Mouse (Mus musculus) embryonic fibroblast, embryonic 13.5 days (primary cell): ENCODE results near the gene Hist1h2bk.

Experiments
- CTCF ChIP-seq: IDR thresholded peaks from 2 replicates; pipeline ENCODE4 v1.5.1; 2011; ENCODE audit warnings: mild to moderate bottlenecking, control low read depth, low read length, moderate library complexity, borderline replicate concordance; ENCODE audit not compliant: insufficient read depth
- POLR2A ChIP-seq: IDR thresholded peaks from 2 replicates; pipeline ENCODE4 v1.6.1; 2011; ENCODE audit warnings: low read depth, mild to moderate bottlenecking, control low read depth, low read length, moderate library complexity

DNA sequence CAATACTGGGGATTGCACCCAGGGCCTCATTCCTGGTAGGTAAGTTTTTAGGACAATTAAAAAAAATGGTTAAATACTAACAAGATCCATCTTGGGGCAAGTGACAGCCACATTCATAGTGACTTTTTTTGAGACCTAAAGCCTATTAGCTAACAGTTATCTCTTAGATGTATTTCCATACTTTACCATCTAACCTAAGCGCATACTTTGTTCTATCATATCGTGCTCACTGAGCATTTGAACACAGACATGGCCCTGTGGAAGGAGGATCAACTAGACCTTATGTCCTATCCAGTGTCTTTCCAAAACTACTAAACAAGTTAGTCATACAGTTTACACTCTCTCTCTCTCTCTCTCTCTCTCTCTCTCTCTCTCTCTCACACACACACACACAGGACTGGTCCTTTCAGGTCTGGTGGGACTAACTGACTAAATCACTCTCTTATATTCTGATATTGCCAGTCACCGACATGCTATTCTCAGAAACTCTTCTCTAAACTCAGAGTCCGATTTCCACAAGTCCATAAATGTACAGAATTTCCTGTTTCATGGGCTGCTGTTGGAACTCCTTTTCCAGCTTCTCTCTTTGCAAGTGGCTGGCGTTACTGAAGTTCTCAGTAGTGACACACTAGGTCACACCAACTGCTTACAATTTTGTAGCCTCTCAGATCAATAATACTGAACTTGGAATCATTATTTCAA lies 1.8 kb upstream of the Hist1h2bk start:
- TF ChIP-seq CTCF = no peak
- no peak for TF ChIP-seq POLR2A
